ENCODE assay signal across 8 mouse cellular contexts in the genomic region with DNA sequence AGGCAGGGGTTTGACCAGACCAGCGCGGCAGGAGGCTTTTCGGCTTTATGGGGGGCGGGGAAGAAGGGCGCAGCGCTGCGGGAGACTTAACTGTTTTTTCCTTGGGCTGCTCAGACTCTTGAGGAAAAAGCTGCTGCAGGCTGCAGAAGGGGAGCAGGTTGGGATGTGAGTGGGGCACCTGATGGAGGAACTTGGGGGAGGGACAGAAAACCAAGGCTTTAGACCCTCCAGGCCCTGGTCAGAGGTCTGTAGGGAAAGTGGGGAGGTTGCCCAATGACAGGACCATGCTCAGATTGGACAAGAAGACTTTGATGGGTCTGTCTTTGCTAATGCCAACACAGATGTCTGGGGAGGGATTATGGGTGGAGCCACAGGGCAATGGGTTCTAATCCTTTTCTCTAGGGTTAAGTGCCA. TPM values are rescaled to one million over a fixed set of nuclear protein-coding genes. Genes with fewer than 3 reads are reported as not detected.
DNase-seq lines count a peak whose midpoint lies in the region; ATAC-seq lines count a peak whose summit lies in the region.
"Had no signal": no experiment of that assay in that cellular context is flagged by ENCODE, and none has a peak within 500 bp of the region (broad histone marks: within the 10 kb centered on the region; RNA-seq: fewer than 3 reads in every experiment).

No protein-coding gene starts in this region.

- WGBS in heart, embryonic 15.5 days = 6% methylated on average over 7 of the region's 7 CpGs
- 6% methylated on average over 7 of the region's 7 CpGs for WGBS in stomach, embryonic 14.5 days

- peak overlapping the region; percentile 93 for H3K4me2 ChIP-seq in heart, embryonic 15.5 days
- H3K4me2 ChIP-seq in stomach, embryonic 14.5 days (replicated peaks; ENCODE audit: low read depth, low read length) = peak overlapping the region; percentile 73

- H3K36me3 ChIP-seq in megakaryocyte, embryonic 14.5 days (replicated peaks; ENCODE audit: low read length) = peaks cover 44% of the 10 kb centered on the region
- no peaks in the 10 kb centered on the region for H3K36me3 ChIP-seq in heart, embryonic 15.5 days
- H3K36me3 ChIP-seq in stomach, embryonic 14.5 days (ENCODE audit: control insufficient read depth, insufficient read depth, low read length) = no peaks in the 10 kb centered on the region

- H3K9ac ChIP-seq in heart, embryonic 15.5 days = peak overlapping the region; percentile 54; the same call in 1 of the 2 replicates
- H3K9ac ChIP-seq in stomach, embryonic 14.5 days (replicated peaks; ENCODE audit: low read depth, low read length) = no peak overlapping the region

- ATAC-seq in megakaryocyte, adult 5-6 weeks (ENCODE audit: poor library complexity, severe bottlenecking) = no peak
- no peak for ATAC-seq in heart, embryonic 15.5 days (replicated peaks; ENCODE audit: insufficient number of reproducible peaks, insufficient read depth, low FRiP score, low read depth)
- ATAC-seq in stomach, embryonic 14.5 days (ENCODE audit: insufficient number of reproducible peaks, insufficient read depth, low FRiP score, low read depth) = no peak
- no peak for ATAC-seq in CD4-positive, CD25-positive, alpha-beta regulatory T cell, adult 4 months

- peaks cover 32% of the 10 kb centered on the region for H3K27me3 ChIP-seq in megakaryocyte, embryonic 14.5 days (replicated peaks)
- H3K27me3 ChIP-seq in heart, embryonic 15.5 days = peaks cover 23% of the 10 kb centered on the region
- peaks cover 21% of the 10 kb centered on the region; the same call in 1 of the 2 replicates for H3K27me3 ChIP-seq in stomach, embryonic 14.5 days (ENCODE audit: control insufficient read depth, insufficient read depth, low read length)

- H3K4me1 ChIP-seq in megakaryocyte, embryonic 14.5 days = peaks cover 43% of the 10 kb centered on the region
- peaks cover 24% of the 10 kb centered on the region for H3K4me1 ChIP-seq in heart, embryonic 15.5 days (replicated peaks)
- H3K4me1 ChIP-seq in stomach, embryonic 14.5 days (ENCODE audit: control insufficient read depth, insufficient read depth, low read length) = 0 out of 2 replicates have a peak, but pooled peaks cover 4% of the 10 kb centered on the region

- peak overlapping the region; percentile 92 for H3K4me3 ChIP-seq in megakaryocyte, embryonic 14.5 days (replicated peaks)
- H3K4me3 ChIP-seq in heart, embryonic 15.5 days = peak overlapping the region; percentile 56
- peak overlapping the region; percentile 39 for H3K4me3 ChIP-seq in stomach, embryonic 14.5 days (ENCODE audit: low read depth, low read length)

- DNase-seq in kidney, postnatal 36 days = peak; percentile 63 to 64
- DNase-seq in adrenal gland, adult 18-20 months (ENCODE audit: low spot score in 2 of 2) = no peak

- H3K9me3 ChIP-seq in megakaryocyte, embryonic 14.5 days = peaks cover 12% of the 10 kb centered on the region
- H3K9me3 ChIP-seq in heart, embryonic 15.5 days (replicated peaks) = no peaks in the 10 kb centered on the region
- no peaks in the 10 kb centered on the region for H3K9me3 ChIP-seq in stomach, embryonic 14.5 days (ENCODE audit: control insufficient read depth, low read depth, low read length)

- no peak overlapping the region for H3K27ac ChIP-seq in heart, embryonic 15.5 days
- H3K27ac ChIP-seq in stomach, embryonic 14.5 days (ENCODE audit: low read length) = no peak overlapping the region

RNA-seq across cellular contexts. Expression of a gene that starts 1.0 kb away (rescaled TPM):
- 2.0 and 7.4 TPM in 2 replicates for polyA plus RNA-seq in megakaryocyte, embryonic 14.5 days (2012; ENCODE audit: insufficient read depth, low replicate concordance)
- not detected in 2 replicates for total RNA-seq in megakaryocyte, adult 5-6 weeks (2015)
- not detected in 2 replicates for total RNA-seq in megakaryocyte, adult 5-6 weeks (2017)
- polyA plus RNA-seq in heart, embryonic 15.5 days (2015; fragmentation: Nextera tagmentation; extraction: Ambion mirVana) = 0.94 and 1.0 TPM in 2 replicates
- 0.94 and 1.1 TPM in 2 replicates for polyA plus RNA-seq in stomach, embryonic 14.5 days (2014; fragmentation: Nextera tagmentation; extraction: Ambion mirVana)
- 1 to 10 TPM; 2.7 to 5.2 TPM for polyA plus RNA-seq in CD4-positive, CD25-positive, alpha-beta regulatory T cell, adult 4 months (2017; shearing (Covaris generic))
- total RNA-seq in adrenal gland, adult 18-20 months (2021) = 1 to 10 TPM; 2.6 to 3.0 TPM

RNA-seq across cellular contexts. Expression of a gene that starts 19.5 kb away (rescaled TPM):
- 0.31 TPM in 1 of 2 replicates, not detected in the other for polyA plus RNA-seq in megakaryocyte, embryonic 14.5 days (2012; ENCODE audit: insufficient read depth, low replicate concordance)
- total RNA-seq in megakaryocyte, adult 5-6 weeks (2015) = 2.8 and 2.9 TPM in 2 replicates
- total RNA-seq in megakaryocyte, adult 5-6 weeks (2017) = 4.9 and 8.0 TPM in 2 replicates
- 1.6 and 1.7 TPM in 2 replicates for polyA plus RNA-seq in heart, embryonic 15.5 days (2015; fragmentation: Nextera tagmentation; extraction: Ambion mirVana)
- polyA plus RNA-seq in stomach, embryonic 14.5 days (2014; fragmentation: Nextera tagmentation; extraction: Ambion mirVana) = 0.43 and 0.56 TPM in 2 replicates
- 100 to 1,000 TPM; 149 to 213 TPM for polyA plus RNA-seq in CD4-positive, CD25-positive, alpha-beta regulatory T cell, adult 4 months (2017; shearing (Covaris generic))
- 10 to 100 TPM in 1 of 2 experiments, 1 to 10 TPM in 1; 9.2 to 10.9 TPM for total RNA-seq in adrenal gland, adult 18-20 months (2021)

RNA-seq across cellular contexts. Expression of a gene that starts 25.7 kb away (rescaled TPM):
- 4.2 and 5.8 TPM in 2 replicates for polyA plus RNA-seq in megakaryocyte, embryonic 14.5 days (2012; ENCODE audit: insufficient read depth, low replicate concordance)
- total RNA-seq in megakaryocyte, adult 5-6 weeks (2015) = 0.45 and 0.82 TPM in 2 replicates
- total RNA-seq in megakaryocyte, adult 5-6 weeks (2017) = 1.8 and 6.3 TPM in 2 replicates
- polyA plus RNA-seq in heart, embryonic 15.5 days (2015; fragmentation: Nextera tagmentation; extraction: Ambion mirVana) = 5.7 and 7.3 TPM in 2 replicates
- 6.9 and 7.0 TPM in 2 replicates for polyA plus RNA-seq in stomach, embryonic 14.5 days (2014; fragmentation: Nextera tagmentation; extraction: Ambion mirVana)
- polyA plus RNA-seq in CD4-positive, CD25-positive, alpha-beta regulatory T cell, adult 4 months (2017; shearing (Covaris generic)) = 10 to 100 TPM in 1 of 2 experiments, 1 to 10 TPM in 1; 5.8 to 10.0 TPM
- total RNA-seq in adrenal gland, adult 18-20 months (2021) = 1 to 10 TPM; 8.2 to 9.4 TPM

RNA-seq across cellular contexts. Expression of a gene that starts 33.8 kb away (rescaled TPM):
- not detected in 2 replicates for polyA plus RNA-seq in megakaryocyte, embryonic 14.5 days (2012; ENCODE audit: insufficient read depth, low replicate concordance)
- not detected in 2 replicates for total RNA-seq in megakaryocyte, adult 5-6 weeks (2015)
- total RNA-seq in megakaryocyte, adult 5-6 weeks (2017) = not detected in 2 replicates
- polyA plus RNA-seq in heart, embryonic 15.5 days (2015; fragmentation: Nextera tagmentation; extraction: Ambion mirVana) = not detected in 2 replicates
- not detected in 2 replicates for polyA plus RNA-seq in stomach, embryonic 14.5 days (2014; fragmentation: Nextera tagmentation; extraction: Ambion mirVana)
- polyA plus RNA-seq in CD4-positive, CD25-positive, alpha-beta regulatory T cell, adult 4 months (2017; shearing (Covaris generic)) = not detected
- not detected for total RNA-seq in adrenal gland, adult 18-20 months (2021)
- polyA plus RNA-seq: brain, embryonic 14.5 days had no signal

RNA-seq across cellular contexts. Expression of a gene that starts 33.8 kb away (rescaled TPM):
- 72.0 and 191 TPM in 2 replicates for polyA plus RNA-seq in megakaryocyte, embryonic 14.5 days (2012; ENCODE audit: insufficient read depth, low replicate concordance)
- total RNA-seq in megakaryocyte, adult 5-6 weeks (2015) = 1.8 and 2.7 TPM in 2 replicates
- total RNA-seq in megakaryocyte, adult 5-6 weeks (2017) = 4.0 and 4.3 TPM in 2 replicates
- 23.4 and 28.1 TPM in 2 replicates for polyA plus RNA-seq in heart, embryonic 15.5 days (2015; fragmentation: Nextera tagmentation; extraction: Ambion mirVana)
- 27.1 and 27.5 TPM in 2 replicates for polyA plus RNA-seq in stomach, embryonic 14.5 days (2014; fragmentation: Nextera tagmentation; extraction: Ambion mirVana)
- 1 to 10 TPM in 1 of 2 experiments, under 1 TPM in 1; 1.00 to 1.9 TPM for polyA plus RNA-seq in CD4-positive, CD25-positive, alpha-beta regulatory T cell, adult 4 months (2017; shearing (Covaris generic))
- total RNA-seq in adrenal gland, adult 18-20 months (2021) = 10 to 100 TPM; 67.2 to 77.6 TPM

Comparison
In these comparisons a context has a peak if more than half of its experiments do, and no peak if none do; other contexts are left out.
1. H3K4me3 ChIP-seq: peak in every context shown above with its lines; median percentile 92 in megakaryocyte, embryonic 14.5 days; 56 in heart, embryonic 15.5 days; 39 in stomach, embryonic 14.5 days.
2. DNase-seq: peak in kidney, postnatal 36 days (2 of 2); none in adrenal gland, adult 18-20 months (0 of 2).
3. RNA of a gene that starts 19.5 kb away (polyA plus RNA-seq): 149 to 213 TPM in CD4-positive, CD25-positive, alpha-beta regulatory T cell, adult 4 months; 1.6 to 1.7 TPM in heart, embryonic 15.5 days, 0.43 to 0.56 TPM in stomach, embryonic 14.5 days and 0.31 TPM in megakaryocyte, embryonic 14.5 days; every median in the first group is over 10 times any median in the second.